Mouse (Mus musculus) hindbrain, embryonic 11.5 days (tissue): ENCODE measurements around the gene Sept5. TPM values are rescaled to one million over a fixed set of nuclear protein-coding genes. Genes with fewer than 3 reads are reported as not detected.

ENCODE experiments used
- ATAC-seq: fragments of 200-750 bp; cut with Nextera tagmentation; 2 replicates; pipeline ENCODE4 v1.8.0; 2017; ENCODE audit warnings: mild to moderate bottlenecking, moderate TSS enrichment, moderate library complexity; ENCODE audit not compliant: low FRiP score
- DNase-seq: peaks from one replicate; pipeline ENCODE4 v3.0.0-alpha.2; 2015; ENCODE audit warnings: low spot score
- H3K27ac ChIP-seq: fragments of 300-500 bp; sonication (generic); 2 replicates; pipeline ENCODE4 v1.5.1; 2014; ENCODE audit warnings: mild to moderate bottlenecking, low read depth, low read length
- H3K27me3 ChIP-seq: fragments of 300-500 bp; sonication (generic); 2 replicates; pipeline ENCODE4 v1.6.1; 2014; ENCODE audit warnings: mild to moderate bottlenecking, low read length, moderate library complexity, mixed read lengths; ENCODE audit not compliant: control insufficient read depth, insufficient read depth
- H3K36me3 ChIP-seq: fragments of 300-500 bp; sonication (generic); 2 replicates; pipeline ENCODE4 v1.6.1; 2014; ENCODE audit warnings: mild to moderate bottlenecking, low read length, moderate library complexity, mixed read lengths; ENCODE audit not compliant: control insufficient read depth, insufficient read depth
- H3K4me1 ChIP-seq: fragments of 300-500 bp; sonication (generic); replicated peaks from 2 replicates; pipeline ENCODE4 v1.6.1; 2014; ENCODE audit warnings: low read length, mixed read lengths; ENCODE audit not compliant: control insufficient read depth, insufficient read depth
- H3K4me2 ChIP-seq: fragments of 300-500 bp; sonication (generic); replicated peaks from 2 replicates; pipeline ENCODE4 v1.6.1; 2014; ENCODE audit warnings: mild to moderate bottlenecking, low read depth, low read length
- H3K4me3 ChIP-seq: fragments of 300-500 bp; sonication (generic); 2 replicates; pipeline ENCODE4 v1.5.1; 2014; ENCODE audit warnings: low read depth, low read length
- H3K9ac ChIP-seq: fragments of 300-500 bp; sonication (generic); 2 replicates; pipeline ENCODE4 v1.6.1; 2014; ENCODE audit warnings: low read depth, low read length
- H3K9me3 ChIP-seq: fragments of 300-500 bp; sonication (generic); 2 replicates; pipeline ENCODE4 v1.6.1; 2016; ENCODE audit warnings: low read length; ENCODE audit not compliant: control insufficient read depth
- WGBS: fragments of 180-500 bp; shearing (Covaris S2); extraction: QIAGEN DNeasy Blood & Tissue Kit; methylation state at CpG from one replicate; pipeline ENCODE4 v1.1.7; 2014; 5-methylcytosine and 5-hydroxymethylcytosine counted together
- polyA plus RNA-seq: library from polyadenylated mRNA; unstranded; fragments of >200 nt; fragmentation: Nextera tagmentation; extraction: Ambion mirVana; gene quantifications from 2 replicates; pipeline ENCODE4 v1.2.1, GENCODE M21; 2014

Sept5 gene
- polyA plus RNA-seq, 1 experiment from 2014 or later, result 63.4 TPM

- no peak overlapping the region for H3K4me2 ChIP-seq
These were observed 18.0 kb downstream of the Sept5 start for GRCm38 (mm10) chr16:18611752-18612151.

GRCm38 (mm10) chr16:18609099-18609498 lies 20.7 kb downstream of the Sept5 start:
- H3K36me3 ChIP-seq, result no peaks in the 10 kb centered on the region
- ATAC-seq (no peak), DNase-seq (no peak)
- H3K4me1 ChIP-seq, result peaks cover 6% of the 10 kb centered on the region; the same call in 1 of the 2 replicates
- H3K9ac ChIP-seq, result no peak overlapping the region
- H3K9me3 ChIP-seq, result no peaks in the 10 kb centered on the region
- H3K4me2 ChIP-seq, result no peak overlapping the region
- H3K27ac ChIP-seq, result no peak overlapping the region
- no peak overlapping the region for H3K4me3 ChIP-seq
- no peaks in the 10 kb centered on the region for H3K27me3 ChIP-seq
- 83% methylated on average over 2 of the region's 2 CpGs for WGBS

More at GRCm38 (mm10) chr16:18611752-18612151, 18.0 kb downstream of the Sept5 start:
- peaks cover 4% of the 10 kb centered on the region; the same call in 1 of the 2 replicates for H3K27me3 ChIP-seq
- 47% methylated on average over 13 of the region's 13 CpGs for WGBS
- ATAC-seq (no peak), DNase-seq (no peak)
- no peaks in the 10 kb centered on the region for H3K36me3 ChIP-seq
- H3K4me3 ChIP-seq, result no peak overlapping the region
- H3K9me3 ChIP-seq, result no peaks in the 10 kb centered on the region
- no peak overlapping the region for H3K9ac ChIP-seq
- H3K4me1 ChIP-seq, result peaks cover 6% of the 10 kb centered on the region; the same call in 1 of the 2 replicates
- no peak overlapping the region for H3K27ac ChIP-seq

- Histone ChIP-seq H3K4me2 (no peak overlapping the region), H3K4me1 (peaks cover 6% of the 10 kb centered on the region; the same call in 1 of the 2 replicates), H3K27ac (no peak overlapping the region), H3K9ac (no peak overlapping the region), H3K27me3 (no peaks in the 10 kb centered on the region), H3K36me3 (no peaks in the 10 kb centered on the region), H3K4me3 (no peak overlapping the region), H3K9me3 (no peaks in the 10 kb centered on the region)
- WGBS, result 5% methylated on average over 11 of the region's 11 CpGs
- ATAC-seq, result no peak
- no peak for DNase-seq
These were observed 21.5 kb downstream of the Sept5 start for GRCm38 (mm10) chr16:18608226-18608625.

- Histone ChIP-seq H3K4me3 (no peak overlapping the region), H3K4me2 (no peak overlapping the region), H3K9ac (no peak overlapping the region), H3K27ac (no peak overlapping the region), H3K36me3 (no peaks in the 10 kb centered on the region), H3K27me3 (no peaks in the 10 kb centered on the region), H3K4me1 (no peaks in the 10 kb centered on the region), H3K9me3 (no peaks in the 10 kb centered on the region)
- DNase-seq (no peak), ATAC-seq (no peak)
- WGBS, result 65% methylated on average over 5 of the region's 5 CpGs
These were observed 24.0 kb downstream of the Sept5 start for GRCm38 (mm10) chr16:18605705-18606104.

GRCm38 (mm10) chr16:18604267-18604701 lies 25.5 kb downstream of the Sept5 start:
- no peaks in the 10 kb centered on the region for H3K36me3 ChIP-seq
- no peaks in the 10 kb centered on the region for H3K4me1 ChIP-seq
- WGBS, result 59% methylated on average over 8 of the region's 8 CpGs
- DNase-seq, result no peak
- no peak overlapping the region for H3K9ac ChIP-seq
- no peaks in the 10 kb centered on the region for H3K9me3 ChIP-seq
- no peak overlapping the region for H3K27ac ChIP-seq
- H3K4me2 ChIP-seq, result no peak overlapping the region
- H3K4me3 ChIP-seq, result no peak overlapping the region
- no peak for ATAC-seq
- no peaks in the 10 kb centered on the region for H3K27me3 ChIP-seq

GRCm38 (mm10) chr16:18601447-18601846 lies 28.3 kb downstream of the Sept5 start:
- Histone ChIP-seq H3K27me3 (no peaks in the 10 kb centered on the region), H3K27ac (no peak overlapping the region), H3K9me3 (no peaks in the 10 kb centered on the region), H3K4me3 (no peak overlapping the region), H3K9ac (no peak overlapping the region), H3K4me2 (no peak overlapping the region), H3K4me1 (no peaks in the 10 kb centered on the region), H3K36me3 (no peaks in the 10 kb centered on the region)
- WGBS, result 53% methylated on average over 7 of the region's 7 CpGs
- DNase-seq (no peak), ATAC-seq (no peak)

- Histone ChIP-seq H3K4me3 (no peak overlapping the region), H3K36me3 (no peaks in the 10 kb centered on the region), H3K4me2 (no peak overlapping the region), H3K27me3 (peaks cover 7% of the 10 kb centered on the region), H3K27ac (no peak overlapping the region), H3K9me3 (no peaks in the 10 kb centered on the region), H3K9ac (no peak overlapping the region), H3K4me1 (no peaks in the 10 kb centered on the region)
- WGBS, result 84% methylated on average over 3 of the region's 3 CpGs
- ATAC-seq (no peak), DNase-seq (no peak)
These were observed 31.7 kb downstream of the Sept5 start for GRCm38 (mm10) chr16:18598006-18598405.

- H3K4me1 ChIP-seq, result peaks cover 3% of the 10 kb centered on the region; the same call in 1 of the 2 replicates
- WGBS, result 47% methylated on average over 5 of the region's 5 CpGs
- no peaks in the 10 kb centered on the region for H3K9me3 ChIP-seq
- H3K36me3 ChIP-seq, result no peaks in the 10 kb centered on the region
- H3K4me3 ChIP-seq, result no peak overlapping the region
- H3K27ac ChIP-seq, result no peak overlapping the region
- peaks cover 21% of the 10 kb centered on the region for H3K27me3 ChIP-seq
- no peak overlapping the region for H3K9ac ChIP-seq
- DNase-seq (no peak), ATAC-seq (no peak)
- no peak overlapping the region for H3K4me2 ChIP-seq
These were observed 33.5 kb downstream of the Sept5 start for GRCm38 (mm10) chr16:18596255-18596654.

- no peak for ATAC-seq
- Histone ChIP-seq H3K4me2 (no peak overlapping the region), H3K27ac (no peak overlapping the region), H3K4me1 (peaks cover 9% of the 10 kb centered on the region), H3K9ac (no peak overlapping the region), H3K9me3 (no peaks in the 10 kb centered on the region), H3K4me3 (no peak overlapping the region), H3K27me3 (peaks cover 45% of the 10 kb centered on the region), H3K36me3 (no peaks in the 10 kb centered on the region)
- no peak for DNase-seq
- 73% methylated on average over 2 of the region's 2 CpGs for WGBS
These were observed 35.8 kb downstream of the Sept5 start for GRCm38 (mm10) chr16:18593930-18594329.
